Mouse (Mus musculus) midbrain, embryonic 16.5 days (tissue): Measurements from ENCODE around the gene Wnk4. TPM values are rescaled to one million over a fixed set of nuclear protein-coding genes. Genes with fewer than 3 reads are reported as not detected.
"Not testable (repeated sequence)": the region's sequence is repeated elsewhere in the genome, so short reads cannot be mapped to it uniquely, and the experiment has no call there.

Experiments
- ATAC-seq: fragments of 200-750 bp; cut with Nextera tagmentation; 2 replicates; pipeline ENCODE4 v1.8.0; 2017; ENCODE audit warnings: moderate TSS enrichment
- H3K27ac ChIP-seq: fragments of 300-500 bp; sonication (generic); 2 replicates; pipeline ENCODE4 v1.5.1; 2014; ENCODE audit warnings: mild to moderate bottlenecking, low read length, mixed read lengths
- H3K27me3 ChIP-seq: fragments of 300-500 bp; sonication (generic); 2 replicates; pipeline ENCODE4 v1.6.1; 2014; ENCODE audit warnings: low read depth, low read length, mixed read lengths; ENCODE audit not compliant: control insufficient read depth, insufficient read depth
- H3K36me3 ChIP-seq: fragments of 300-500 bp; sonication (generic); 2 replicates; pipeline ENCODE4 v1.6.1; 2014; ENCODE audit warnings: mild to moderate bottlenecking, low read length, moderate library complexity, mixed read lengths; ENCODE audit not compliant: control insufficient read depth, insufficient read depth
- H3K4me1 ChIP-seq: fragments of 300-500 bp; sonication (generic); 2 replicates; pipeline ENCODE4 v1.6.1; 2014; ENCODE audit warnings: mild to moderate bottlenecking, low read length, mixed read lengths; ENCODE audit not compliant: control insufficient read depth, insufficient read depth
- H3K4me2 ChIP-seq: fragments of 300-500 bp; sonication (generic); 2 replicates; pipeline ENCODE4 v1.6.1; 2014; ENCODE audit warnings: mild to moderate bottlenecking, low read length, mixed read lengths
- H3K4me3 ChIP-seq: fragments of 300-500 bp; sonication (generic); 2 replicates; pipeline ENCODE4 v1.5.1; 2014; ENCODE audit warnings: low read depth, mild to moderate bottlenecking, low read length, moderate library complexity, mixed read lengths
- H3K9ac ChIP-seq: fragments of 300-500 bp; sonication (generic); 2 replicates; pipeline ENCODE4 v1.6.1; 2014; ENCODE audit warnings: low read depth, low read length, mixed read lengths
- H3K9me3 ChIP-seq: fragments of 300-500 bp; sonication (generic); replicated peaks from 2 replicates; pipeline ENCODE4 v1.6.1; 2014; ENCODE audit warnings: mild to moderate bottlenecking, low read length, mixed read lengths; ENCODE audit not compliant: control insufficient read depth, poor library complexity, severe bottlenecking
- WGBS: fragments of 180-500 bp; shearing (Covaris S2); extraction: QIAGEN DNeasy Blood & Tissue Kit; methylation state at CpG from one replicate; pipeline ENCODE4 v1.1.7; 2014; 5-methylcytosine and 5-hydroxymethylcytosine counted together
- polyA plus RNA-seq: library from polyadenylated mRNA; unstranded; fragments of >200 nt; fragmentation: Nextera tagmentation; extraction: Ambion mirVana; gene quantifications from 2 replicates; pipeline ENCODE4 v1.2.1, GENCODE M21; 2015

Gene Wnk4
- polyA plus RNA-seq, 1 experiment from 2014 or later, result 7.4 TPM

DNA sequence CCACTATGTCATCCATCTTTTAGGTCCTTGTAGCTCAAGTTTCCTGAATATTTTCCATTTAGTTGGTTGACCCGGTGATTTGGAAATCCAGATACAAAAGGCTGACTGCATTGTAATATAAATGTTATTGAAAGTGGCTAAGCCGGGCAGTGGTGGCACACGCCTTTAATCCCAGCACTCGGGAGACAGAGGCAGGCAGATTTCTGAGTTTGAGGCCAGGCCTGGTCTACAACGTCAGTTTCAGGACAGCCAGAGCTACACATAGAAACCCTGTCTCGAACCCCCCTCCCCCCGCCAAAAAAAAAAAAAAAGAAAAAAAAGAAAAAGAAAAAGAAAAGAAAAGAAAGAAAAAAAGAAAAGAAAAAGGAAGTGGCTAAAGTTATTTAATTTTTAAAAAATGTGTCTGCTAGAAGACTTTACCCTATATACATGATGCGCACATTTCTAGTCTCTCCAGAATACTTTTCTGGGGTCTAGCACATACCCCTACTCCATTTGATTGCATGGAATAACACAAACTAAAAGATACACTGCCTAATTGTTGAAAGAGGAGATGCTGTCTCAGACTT is 54.8 kb downstream of the Wnk4 start:
- H3K4me3 ChIP-seq, result peak overlapping the region; percentile 83
- 0 out of 2 replicates have a peak, but pooled peaks have one; percentile 44 for ATAC-seq
- WGBS, result 79% methylated on average over 8 of the region's 8 CpGs

GRCm38 (mm10) chr11:101315665-101316500 is 55.5 kb downstream of the Wnk4 start, which contains the start of gene Psme3:
Psme3 (plus strand) TSS chr11:101316213.
- H3K9me3 ChIP-seq, result no peaks in the 10 kb centered on the region
- peak within 1 kb of the TSS; percentile 88 for H3K9ac ChIP-seq
- peaks cover 13% of the 10 kb centered on the region for H3K36me3 ChIP-seq
- peak within 1 kb of the TSS; percentile 83 for H3K4me3 ChIP-seq
- peak; percentile 95 for ATAC-seq
- peak within 1 kb of the TSS; percentile 96 for H3K4me2 ChIP-seq
- peaks cover 16% of the 10 kb centered on the region for H3K4me1 ChIP-seq
- no peaks in the 10 kb centered on the region for H3K27me3 ChIP-seq
- under 1% methylated on average over 61 of the region's 62 CpGs for WGBS
- H3K27ac ChIP-seq, result peak within 1 kb of the TSS; percentile 88

More for the DNA sequence above, 54.8 kb downstream of the Wnk4 start:
- Histone ChIP-seq H3K27ac (peak overlapping the region; percentile 88), H3K9ac (peak overlapping the region; percentile 88), H3K27me3 (no peaks in the 10 kb centered on the region), H3K9me3 (no peaks in the 10 kb centered on the region), H3K36me3 (peaks cover 8% of the 10 kb centered on the region), H3K4me2 (peak overlapping the region; percentile 76), H3K4me1 (peaks cover 16% of the 10 kb centered on the region)

- Histone ChIP-seq H3K4me3 (peak overlapping the region; percentile 83), H3K4me2 (peak overlapping the region; percentile 96), H3K27me3 (no peaks in the 10 kb centered on the region), H3K9me3 (no peaks in the 10 kb centered on the region), H3K27ac (peak overlapping the region; percentile 88), H3K4me1 (peaks cover 16% of the 10 kb centered on the region), H3K9ac (peak overlapping the region; percentile 88), H3K36me3 (peaks cover 13% of the 10 kb centered on the region)
- peak; percentile 77 for ATAC-seq
- under 1% methylated on average over 17 of the region's 17 CpGs for WGBS
These were observed 56.1 kb downstream of the Wnk4 start for GRCm38 (mm10) chr11:101316501-101316917.

DNA sequence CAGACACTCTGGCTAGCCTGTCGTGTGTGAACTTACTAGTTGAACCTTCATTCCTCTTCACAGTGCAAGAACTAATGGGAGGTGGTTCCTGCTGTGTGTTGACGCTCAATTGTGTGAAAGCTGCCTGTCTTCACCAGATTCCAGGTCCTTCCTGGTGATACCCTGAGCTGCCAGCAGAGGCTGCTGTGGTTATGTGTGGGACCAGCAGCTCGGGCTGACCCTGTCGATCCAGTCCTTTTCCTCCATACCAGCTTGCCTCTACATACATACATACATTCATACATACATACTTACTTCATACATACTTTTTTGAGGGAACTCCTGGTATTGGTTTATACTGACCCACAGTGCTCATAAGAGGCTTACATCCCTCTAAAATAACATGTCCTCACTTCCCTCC is 63.2 kb downstream of the Wnk4 start:
- H3K36me3 ChIP-seq, result peaks cover 35% of the 10 kb centered on the region
- ATAC-seq, result no peak
- H3K4me3 ChIP-seq, result no peak overlapping the region
- H3K4me1 ChIP-seq, result no peaks in the 10 kb centered on the region
- H3K4me2 ChIP-seq, result no peak overlapping the region
- H3K27ac ChIP-seq, result no peak overlapping the region
- H3K27me3 ChIP-seq, result no peaks in the 10 kb centered on the region
- 9% methylated on average over 4 of the region's 4 CpGs for WGBS
- no peaks in the 10 kb centered on the region for H3K9me3 ChIP-seq
- no peak overlapping the region for H3K9ac ChIP-seq

- no peak within 1 kb of the TSS for H3K4me2 ChIP-seq
- H3K36me3 ChIP-seq, result peaks cover 31% of the 10 kb centered on the region
- no peaks in the 10 kb centered on the region for H3K4me1 ChIP-seq
- H3K9me3 ChIP-seq, result no peaks in the 10 kb centered on the region
- H3K4me3 ChIP-seq, result no peak within 1 kb of the TSS
- ATAC-seq, result no peak
- no peaks in the 10 kb centered on the region for H3K27me3 ChIP-seq
- WGBS, result 98% methylated on average over 5 of the region's 5 CpGs
- no peak within 1 kb of the TSS for H3K27ac ChIP-seq
- H3K9ac ChIP-seq, result no peak within 1 kb of the TSS
These were observed 64.4 kb downstream of the Wnk4 start, which contains the start of gene Aoc2 for GRCm38 (mm10) chr11:101324763-101325162. Aoc2 (plus strand) TSS chr11:101325063.

DNA sequence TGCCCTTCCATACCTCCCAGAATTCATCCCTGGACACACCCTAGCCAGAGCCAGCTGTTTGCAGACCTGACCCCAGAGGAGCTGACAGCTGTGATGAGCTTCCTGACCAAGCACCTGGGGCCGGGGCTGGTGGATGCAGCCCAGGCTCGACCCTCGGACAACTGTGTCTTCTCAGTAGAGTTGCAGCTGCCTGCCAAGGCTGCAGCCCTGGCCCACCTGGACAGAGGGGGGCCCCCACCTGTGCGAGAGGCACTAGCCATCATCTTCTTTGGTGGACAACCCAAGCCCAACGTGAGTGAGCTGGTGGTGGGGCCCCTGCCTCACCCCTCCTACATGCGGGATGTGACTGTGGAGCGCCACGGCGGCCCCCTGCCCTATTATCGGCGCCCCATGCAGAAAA is 64.8 kb downstream of the Wnk4 start:
- WGBS, result 94% methylated on average over 11 of the region's 11 CpGs
- H3K36me3 ChIP-seq, result peaks cover 27% of the 10 kb centered on the region
- not testable (repeated sequence) for H3K27ac ChIP-seq, H3K4me1 ChIP-seq, H3K27me3 ChIP-seq, H3K4me2 ChIP-seq, H3K4me3 ChIP-seq, H3K9me3 ChIP-seq, ATAC-seq, H3K9ac ChIP-seq

DNA sequence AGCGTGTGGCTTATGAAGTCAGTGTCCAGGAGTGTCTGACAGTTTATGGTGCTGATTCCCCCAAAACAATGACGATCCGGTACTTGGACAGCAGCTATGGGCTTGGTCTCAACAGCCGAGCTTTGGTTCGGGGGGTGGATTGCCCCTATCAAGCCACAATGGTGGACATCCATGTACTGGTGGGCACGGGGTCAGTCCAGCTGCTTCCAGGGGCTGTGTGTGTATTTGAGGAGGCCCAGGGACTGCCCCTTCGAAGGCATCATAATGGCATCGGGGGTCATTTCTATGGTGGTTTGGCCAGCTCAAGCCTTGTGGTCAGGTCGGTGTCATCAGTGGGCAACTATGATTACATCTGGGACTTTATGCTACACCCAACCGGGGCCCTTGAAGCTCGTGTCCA is 65.8 kb downstream of the Wnk4 start:
- WGBS, result 89% methylated on average over 11 of the region's 11 CpGs
- Histone ChIP-seq H3K4me2 (no peak overlapping the region), H3K4me3 (no peak overlapping the region), H3K9ac (no peak overlapping the region), H3K4me1 (no peaks in the 10 kb centered on the region), H3K36me3 (peaks cover 22% of the 10 kb centered on the region), H3K27me3 (no peaks in the 10 kb centered on the region), H3K9me3 (no peaks in the 10 kb centered on the region), H3K27ac (no peak overlapping the region)
- ATAC-seq, result no peak
